Mouse (Mus musculus) right cerebral cortex, postnatal 14 days (tissue): ENCODE measurements around the gene Asb4.

ENCODE experiments used
- DNase-seq: peaks from one replicate; pipeline ENCODE4 v3.0.0; 2022

Asb4 gene

GRCm38 (mm10) chr6:5448396-5448795, 65.2 kb downstream of the Asb4 start:
- DNase-seq: no peak

- DNase-seq: no peak
Measured at GRCm38 (mm10) chr6:5449878-5450277, 66.7 kb downstream of the Asb4 start.

- no peak for DNase-seq
Measured at GRCm38 (mm10) chr6:5455836-5456235, 72.7 kb downstream of the Asb4 start.

- DNase-seq: no peak
Measured at GRCm38 (mm10) chr6:5470480-5471318, 87.5 kb downstream of the Asb4 start.

- DNase-seq: no peak
Measured at GRCm38 (mm10) chr6:5472692-5473091, 89.5 kb downstream of the Asb4 start.

- DNase-seq: no peak
Measured at GRCm38 (mm10) chr6:5474021-5474420, 90.8 kb downstream of the Asb4 start.

- no peak for DNase-seq
Measured at GRCm38 (mm10) chr6:5481066-5481465, 97.9 kb downstream of the Asb4 start.

GRCm38 (mm10) chr6:5482270-5482783, 99.1 kb downstream of the Asb4 start:
- no peak for DNase-seq
